Mouse (Mus musculus) MEL (cell line): ENCODE data around the gene Rsbn1l. TPM values are rescaled to one million over a fixed set of nuclear protein-coding genes. Genes with fewer than 3 reads are reported as not detected.

ENCODE experiments used
- DNase-seq: peaks from one replicate; pipeline ENCODE4 v3.0.0; 2011; ENCODE audit warnings: low read depth, low spot score
- H3K27ac ChIP-seq: 2 replicates; pipeline ENCODE4 v1.5.1; 2012; ENCODE audit warnings: low read depth, mild to moderate bottlenecking, control low read depth, low read length, moderate library complexity; ENCODE audit not compliant: control insufficient read depth
- H3K27me3 ChIP-seq, 2 experiments: fragments of 150-350 bp in 1 of 2; sonication (generic) in 1 of 2; 2 replicates each; pipeline ENCODE4 v1.6.1; 2012; ENCODE audit warnings: low read length in 2 of 2, mild to moderate bottlenecking in 2 of 2, improper control_type of control experiment in 1 of 2, moderate library complexity in 1 of 2; ENCODE audit not compliant: insufficient read depth in 2 of 2, control insufficient read depth in 1 of 2
- H3K36me3 ChIP-seq, 2 experiments: 2 replicates each; pipeline ENCODE4 v1.6.1; 2012 to 2014; ENCODE audit warnings: low read length in 2 of 2, improper control_type of control experiment in 1 of 2, inconsistent platforms in 1 of 2, mild to moderate bottlenecking in 1 of 2; ENCODE audit not compliant: insufficient read depth in 2 of 2, control insufficient read depth in 1 of 2
- H3K4me1 ChIP-seq, 2 experiments: fragments of 150-350 bp in 1 of 2; sonication (generic) in 1 of 2; 2 replicates each; pipeline ENCODE4 v1.6.1; 2012; ENCODE audit warnings: low read length in 2 of 2, improper control_type of control experiment in 1 of 2, mild to moderate bottlenecking in 1 of 2; ENCODE audit not compliant: insufficient read depth in 2 of 2, control insufficient read depth in 1 of 2
- H3K4me3 ChIP-seq, 2 experiments: fragments of 150-350 bp in 1 of 2; sonication (generic) in 1 of 2; 2 replicates each; pipeline ENCODE4 v1.5.1; 2012; ENCODE audit warnings: low read depth in 2 of 2, low read length in 2 of 2, mild to moderate bottlenecking in 2 of 2, moderate library complexity in 2 of 2, control low read depth in 1 of 2, improper control_type of control experiment in 1 of 2; ENCODE audit not compliant: control insufficient read depth in 1 of 2, insufficient read depth in 1 of 2
- H3K79me2 ChIP-seq: 2 replicates; pipeline ENCODE4 v1.6.1; 2012; ENCODE audit warnings: mild to moderate bottlenecking, low read length, moderate library complexity; ENCODE audit not compliant: control insufficient read depth, poor library complexity, insufficient read depth
- H3K9ac ChIP-seq: 2 replicates; pipeline ENCODE4 v1.6.1; 2012; ENCODE audit warnings: low read depth, mild to moderate bottlenecking, control low read depth, low read length, moderate library complexity; ENCODE audit not compliant: control insufficient read depth, poor library complexity, severe bottlenecking
- H3K9me3 ChIP-seq: fragments of 150-350 bp; sonication (generic); replicated peaks from 2 replicates; pipeline ENCODE4 v1.6.1; 2012; ENCODE audit warnings: mild to moderate bottlenecking, low read length, improper control_type of control experiment, moderate library complexity; ENCODE audit not compliant: insufficient read depth
- BHLHE40 ChIP-seq: IDR thresholded peaks from 2 replicates; pipeline ENCODE4 v1.6.1; 2012; ENCODE audit warnings: low read depth, mild to moderate bottlenecking, inconsistent platforms, low read length, improper control_type of control experiment, borderline replicate concordance
- CHD1 ChIP-seq: IDR thresholded peaks from 2 replicates; pipeline ENCODE4 v1.6.1; 2012; ENCODE audit warnings: low read depth, mild to moderate bottlenecking, inconsistent platforms, low read length, improper control_type of control experiment
- CHD2 ChIP-seq: IDR thresholded peaks from 2 replicates; pipeline ENCODE4 v1.6.1; 2011; ENCODE audit warnings: low read length, improper control_type of control experiment
- CTCF ChIP-seq, 3 experiments: IDR thresholded peaks in 2 of 3; conservative IDR thresholded peaks in 1 of 3; 2 replicates each; pipeline ENCODE4 v1.5.1; 2011 to 2012; ENCODE audit warnings: low read length in 3 of 3, low read depth in 2 of 3, mild to moderate bottlenecking in 2 of 3, improper control_type of control experiment in 1 of 3, inconsistent platforms in 1 of 3, mixed read lengths in 1 of 3, moderate library complexity in 1 of 3; ENCODE audit not compliant: control insufficient read depth in 1 of 3, insufficient read depth in 1 of 3, poor library complexity in 1 of 3, severe bottlenecking in 1 of 3
- E2F4 ChIP-seq: IDR thresholded peaks from 2 replicates; pipeline ENCODE4 v1.6.1; 2011; ENCODE audit warnings: low read depth, low read length, improper control_type of control experiment, borderline replicate concordance
- ELF1 ChIP-seq: IDR thresholded peaks from 2 replicates; pipeline ENCODE4 v1.6.1; 2014; ENCODE audit warnings: low read depth, mild to moderate bottlenecking, inconsistent platforms, low read length, improper control_type of control experiment, moderate library complexity
- EP300 ChIP-seq, 2 experiments: IDR thresholded peaks; 2 replicates each; pipeline ENCODE4 v1.6.1; 2011; ENCODE audit warnings: improper control_type of control experiment in 2 of 2, low read length in 2 of 2, low read depth in 1 of 2, mild to moderate bottlenecking in 1 of 2
- ETS1 ChIP-seq: IDR thresholded peaks from 2 replicates; pipeline ENCODE4 v1.6.1; 2012; ENCODE audit warnings: low read depth, mild to moderate bottlenecking, inconsistent platforms, low read length, improper control_type of control experiment, moderate library complexity
- GABPA ChIP-seq: IDR thresholded peaks from 2 replicates; pipeline ENCODE4 v1.6.1; 2012; ENCODE audit warnings: low read depth, mild to moderate bottlenecking, inconsistent platforms, low read length, improper control_type of control experiment, moderate library complexity
- GATA1 ChIP-seq: IDR thresholded peaks from 2 replicates; pipeline ENCODE4 v1.6.1; 2011; ENCODE audit warnings: low read depth, low read length, improper control_type of control experiment
- HCFC1 ChIP-seq: IDR thresholded peaks from 2 replicates; pipeline ENCODE4 v1.6.1; 2012; ENCODE audit warnings: low read depth, mild to moderate bottlenecking, inconsistent platforms, low read length, improper control_type of control experiment, moderate library complexity
- JUND ChIP-seq: IDR thresholded peaks from 2 replicates; pipeline ENCODE4 v1.6.1; 2011; ENCODE audit warnings: low read depth, mild to moderate bottlenecking, improper control_type of control experiment, low read length
- KAT2A ChIP-seq: conservative IDR thresholded peaks from 2 replicates; pipeline ENCODE4 v1.6.1; 2012; ENCODE audit warnings: low read depth, low read length, improper control_type of control experiment, inconsistent platforms
- MAFK ChIP-seq: IDR thresholded peaks from 2 replicates; pipeline ENCODE4 v1.6.1; 2011; ENCODE audit warnings: low read depth, mild to moderate bottlenecking, low read length, improper control_type of control experiment, borderline replicate concordance
- MAX ChIP-seq: IDR thresholded peaks from 2 replicates; pipeline ENCODE4 v1.6.1; 2011; ENCODE audit warnings: low read length, improper control_type of control experiment
- MAZ ChIP-seq: IDR thresholded peaks from 2 replicates; pipeline ENCODE4 v1.6.1; 2012; ENCODE audit warnings: low read depth, mild to moderate bottlenecking, inconsistent platforms, low read length, improper control_type of control experiment
- MEF2A ChIP-seq: IDR thresholded peaks from 2 replicates; pipeline ENCODE4 v1.6.1; 2014; ENCODE audit warnings: low read depth, mild to moderate bottlenecking, inconsistent platforms, low read length, improper control_type of control experiment; ENCODE audit not compliant: poor library complexity, insufficient replicate concordance, severe bottlenecking; ENCODE audit errors: extremely low read depth
- MXI1 ChIP-seq: IDR thresholded peaks from 2 replicates; pipeline ENCODE4 v1.6.1; 2011; ENCODE audit warnings: mild to moderate bottlenecking, low read depth, low read length, improper control_type of control experiment
- MYB ChIP-seq: IDR thresholded peaks from 2 replicates; pipeline ENCODE4 v1.6.1; 2011; ENCODE audit warnings: mild to moderate bottlenecking, low read depth, low read length, improper control_type of control experiment
- MYC ChIP-seq: IDR thresholded peaks from 2 replicates; pipeline ENCODE4 v1.6.1; 2011; ENCODE audit warnings: low read depth, mild to moderate bottlenecking, low read length, improper control_type of control experiment, moderate library complexity
- NELFE ChIP-seq: IDR thresholded peaks from 2 replicates; pipeline ENCODE4 v1.6.1; 2011; ENCODE audit warnings: low read depth, low read length, improper control_type of control experiment
- NRF1 ChIP-seq: IDR thresholded peaks from 2 replicates; pipeline ENCODE4 v1.6.1; 2014; ENCODE audit warnings: low read depth, mild to moderate bottlenecking, inconsistent platforms, low read length, improper control_type of control experiment, moderate library complexity; ENCODE audit not compliant: poor library complexity, insufficient read depth, severe bottlenecking
- POLR2A ChIP-seq, 2 experiments: IDR thresholded peaks; 2 replicates each; pipeline ENCODE4 v1.6.1; 2011 to 2012; ENCODE audit warnings: low read length in 2 of 2, mild to moderate bottlenecking in 2 of 2, control low read depth in 1 of 2, improper control_type of control experiment in 1 of 2, low read depth in 1 of 2, moderate library complexity in 1 of 2; ENCODE audit not compliant: control insufficient read depth in 1 of 2, insufficient read depth in 1 of 2, poor library complexity in 1 of 2
- POLR2AphosphoS2 ChIP-seq: IDR thresholded peaks from 2 replicates; pipeline ENCODE4 v1.6.1; 2011; ENCODE audit warnings: low read length, improper control_type of control experiment
- RAD21 ChIP-seq: IDR thresholded peaks from 2 replicates; pipeline ENCODE4 v1.6.1; 2011; ENCODE audit warnings: mild to moderate bottlenecking, low read depth, low read length, improper control_type of control experiment
- RCOR1 ChIP-seq: IDR thresholded peaks from 2 replicates; pipeline ENCODE4 v1.6.1; 2012; ENCODE audit warnings: low read depth, mild to moderate bottlenecking, inconsistent platforms, low read length, improper control_type of control experiment
- SIN3A ChIP-seq: IDR thresholded peaks from 2 replicates; pipeline ENCODE4 v1.6.1; 2012; ENCODE audit warnings: low read length, improper control_type of control experiment, inconsistent platforms
- SMC3 ChIP-seq: IDR thresholded peaks from 2 replicates; pipeline ENCODE4 v1.6.1; 2011; ENCODE audit warnings: low read depth, low read length, improper control_type of control experiment
- TAL1 ChIP-seq: IDR thresholded peaks from 2 replicates; pipeline ENCODE4 v1.6.1; 2012; ENCODE audit warnings: mild to moderate bottlenecking, inconsistent platforms, low read length, moderate library complexity, mixed read lengths
- TBP ChIP-seq: IDR thresholded peaks from 2 replicates; pipeline ENCODE4 v1.8.0; 2011; ENCODE audit warnings: low read depth, low read length, improper control_type of control experiment
- TCF12 ChIP-seq: IDR thresholded peaks from 2 replicates; pipeline ENCODE4 v1.6.1; 2014; ENCODE audit warnings: low read depth, mild to moderate bottlenecking, inconsistent platforms, low read length, improper control_type of control experiment, moderate library complexity
- UBTF ChIP-seq: IDR thresholded peaks from 2 replicates; pipeline ENCODE4 v1.6.1; 2012; ENCODE audit warnings: low read depth, mild to moderate bottlenecking, inconsistent platforms, low read length, improper control_type of control experiment, moderate library complexity, borderline replicate concordance; ENCODE audit not compliant: insufficient read depth
- USF1 ChIP-seq: IDR thresholded peaks from 2 replicates; pipeline ENCODE4 v1.6.1; 2014; ENCODE audit warnings: low read depth, mild to moderate bottlenecking, inconsistent platforms, low read length, improper control_type of control experiment, moderate library complexity
- USF2 ChIP-seq, 2 experiments: IDR thresholded peaks; 2 replicates each; pipeline ENCODE4 v1.6.1; 2011 to 2012; ENCODE audit warnings: improper control_type of control experiment in 2 of 2, low read length in 2 of 2, borderline replicate concordance in 1 of 2, inconsistent platforms in 1 of 2, low read depth in 1 of 2, mild to moderate bottlenecking in 1 of 2; ENCODE audit not compliant: insufficient read depth in 1 of 2
- ZC3H11A ChIP-seq: IDR thresholded peaks from 2 replicates; pipeline ENCODE4 v1.6.1; 2012; ENCODE audit warnings: low read depth, mild to moderate bottlenecking, inconsistent platforms, low read length, improper control_type of control experiment
- ZKSCAN1 ChIP-seq: IDR thresholded peaks from 2 replicates; pipeline ENCODE4 v1.6.1; 2012; ENCODE audit warnings: low read depth, mild to moderate bottlenecking, inconsistent platforms, low read length, improper control_type of control experiment, moderate library complexity
- ZMIZ1 ChIP-seq: IDR thresholded peaks from 2 replicates; pipeline ENCODE4 v1.6.1; 2012; ENCODE audit warnings: low read depth, mild to moderate bottlenecking, inconsistent platforms, low read length, improper control_type of control experiment, moderate library complexity
- ZNF384 ChIP-seq: IDR thresholded peaks from 2 replicates; pipeline ENCODE4 v1.6.1; 2012; ENCODE audit warnings: low read depth, mild to moderate bottlenecking, inconsistent platforms, low read length, improper control_type of control experiment
- polyA plus RNA-seq, 2 experiments: library from polyadenylated mRNA; stranded (reverse) in 1 of 2; unstranded in 1 of 2; fragments of >175 nt in 1 of 2; fragments of >200 nt in 1 of 2; gene quantifications; 2 replicates each; pipeline versions ENCODE4 v1.2.1 to v1.2.4; 2012; ENCODE audit warnings: low replicate concordance in 2 of 2, low read depth in 1 of 2; ENCODE audit not compliant: insufficient read length in 2 of 2, insufficient read depth in 1 of 2, missing spikeins in 1 of 2
- total RNA-seq: library from RNA; depleted of rRNA; stranded (reverse); fragments of 300-350 nt; gene quantifications from 2 replicates; pipeline ENCODE4 v1.2.3, GENCODE M21; 2012

Rsbn1l gene
- total and polyA plus RNA-seq, 3 experiments = 5.0 to 78.2 (median 17.4) TPM

DNA sequence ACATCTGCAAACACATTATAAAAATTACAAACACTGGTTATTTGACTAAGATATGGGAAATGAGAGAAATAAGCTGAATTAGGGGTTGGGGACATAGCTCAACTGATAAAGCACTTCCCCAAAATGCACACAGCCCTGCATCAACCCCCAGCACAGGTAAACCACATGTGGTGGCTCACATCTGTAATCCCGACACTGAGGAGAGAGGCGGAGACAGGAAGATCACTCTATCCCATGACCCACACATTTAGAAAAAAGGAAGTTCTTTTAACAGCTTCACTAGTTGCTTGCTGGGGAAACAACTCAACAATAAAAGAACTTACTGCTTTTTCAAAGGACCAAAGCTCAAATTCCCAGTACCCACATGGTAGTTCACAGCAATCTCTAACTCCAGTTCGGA is 23.6 kb downstream of the Rsbn1l start:
- H3K27ac ChIP-seq = peak overlapping the region; percentile 96
- H3K9me3 ChIP-seq = no peaks in the 10 kb centered on the region
- peak overlapping the region in 1 of 2 experiments; percentile 20; a peak in 2 of 4 replicates for H3K4me3 ChIP-seq
- no peak for TF ChIP-seq GABPA
- peak; percentile 86 for TF ChIP-seq MAX
- no peak for TF ChIP-seq NRF1
- no peak for TF ChIP-seq CTCF (IDR thresholded peaks at IDR 0.05 in 2 of 3, conservative IDR thresholded peaks at IDR 0.05 in 1 of 3; ENCODE audit: control insufficient read depth in 1 of 3, insufficient read depth in 1 of 3, low read depth in 2 of 3, low read length in 3 of 3, poor library complexity in 1 of 3, severe bottlenecking in 1 of 3)
- no peak for TF ChIP-seq NELFE
- TF ChIP-seq MYC = peak; percentile 97
- TF ChIP-seq SMC3 = no peak
- no peak for TF ChIP-seq E2F4
- peak; percentile 58 for TF ChIP-seq ELF1
- no peak for TF ChIP-seq POLR2AphosphoS2
- TF ChIP-seq MYB = peak; percentile 61; the same call in 1 of the 2 replicates
- no peak for TF ChIP-seq RAD21
- no peak for TF ChIP-seq ZNF384
- TF ChIP-seq TBP = peak; percentile 80
- no peak for TF ChIP-seq KAT2A
- TF ChIP-seq USF2 (IDR thresholded peaks at IDR 0.05; ENCODE audit: borderline replicate concordance in 1 of 2, insufficient read depth in 1 of 2, low read depth in 1 of 2, low read length in 2 of 2) = no peak
- TF ChIP-seq SIN3A = peak; percentile 93
- TF ChIP-seq ZC3H11A = no peak
- peak; percentile 71 for TF ChIP-seq HCFC1
- TF ChIP-seq ZKSCAN1 = no peak
- TF ChIP-seq EP300 (IDR thresholded peaks at IDR 0.05; ENCODE audit: low read depth in 1 of 2, low read length in 2 of 2) = peak; percentile 91 to 94
- TF ChIP-seq CHD1 = no peak
- no peak for TF ChIP-seq ZMIZ1
- TF ChIP-seq BHLHE40 = peak; percentile 71; the same call in 1 of the 2 replicates
- TF ChIP-seq JUND = no peak
- no peak for TF ChIP-seq MAFK
- 0 out of 2 replicates have a peak, but pooled peaks have one; percentile 32 for TF ChIP-seq MEF2A
- TF ChIP-seq POLR2A (IDR thresholded peaks at IDR 0.05; ENCODE audit: control insufficient read depth in 1 of 2, insufficient read depth in 1 of 2, low read depth in 1 of 2, low read length in 2 of 2, poor library complexity in 1 of 2) = peak in 1 of 2 experiments; percentile 46; a peak in 1 of 4 replicates
- TF ChIP-seq TAL1 = peak; percentile 79
- TF ChIP-seq CHD2 = 0 out of 2 replicates have a peak, but pooled peaks have one; percentile 7
- no peak for TF ChIP-seq UBTF
- peak; percentile 86; the same call in 1 of the 2 replicates for TF ChIP-seq TCF12
- TF ChIP-seq GATA1 = peak; percentile 94
- TF ChIP-seq USF1 = peak; percentile 73
- peak; percentile 98 for TF ChIP-seq ETS1
- TF ChIP-seq MXI1 = peak; percentile 93
- peak; percentile 94 for TF ChIP-seq MAZ
- peak; percentile 95 for TF ChIP-seq RCOR1

More for the DNA sequence above, 23.6 kb downstream of the Rsbn1l start:
- peak overlapping the region; percentile 60 for H3K9ac ChIP-seq
- peaks cover 35% of the 10 kb centered on the region for H3K79me2 ChIP-seq
- H3K27me3 ChIP-seq = no peaks in the 10 kb centered on the region
- peaks cover 2 to 63% of the 10 kb centered on the region in 2 experiments for H3K36me3 ChIP-seq
- peak; percentile 97 for DNase-seq
- H3K4me1 ChIP-seq = peaks cover 33 to 47% of the 10 kb centered on the region in 2 experiments
